Mouse (Mus musculus): Measurements from ENCODE around the gene Pkp2. TPM values are rescaled to one million over a fixed set of nuclear protein-coding genes. Genes with fewer than 3 reads are reported as not detected.
"Not testable (repeated sequence)": the region's sequence is repeated elsewhere in the genome, so short reads cannot be mapped to it uniquely, and the experiment has no call there.

The Pkp2 gene
- total RNA-seq (2021): 1 to 10 TPM; 2.2 to 2.9 TPM
- long read RNA-seq, experiment 1, partial matches to known transcripts: 0 of 3 reads
- long read RNA-seq, experiment 1, other reads (novel, unspliced or antisense): 0 of 3 reads
- long read RNA-seq, experiment 2, partial matches to known transcripts: 0 of 2 reads
- long read RNA-seq, experiment 2, other reads (novel, unspliced or antisense): 1 of 2 reads

DNA sequence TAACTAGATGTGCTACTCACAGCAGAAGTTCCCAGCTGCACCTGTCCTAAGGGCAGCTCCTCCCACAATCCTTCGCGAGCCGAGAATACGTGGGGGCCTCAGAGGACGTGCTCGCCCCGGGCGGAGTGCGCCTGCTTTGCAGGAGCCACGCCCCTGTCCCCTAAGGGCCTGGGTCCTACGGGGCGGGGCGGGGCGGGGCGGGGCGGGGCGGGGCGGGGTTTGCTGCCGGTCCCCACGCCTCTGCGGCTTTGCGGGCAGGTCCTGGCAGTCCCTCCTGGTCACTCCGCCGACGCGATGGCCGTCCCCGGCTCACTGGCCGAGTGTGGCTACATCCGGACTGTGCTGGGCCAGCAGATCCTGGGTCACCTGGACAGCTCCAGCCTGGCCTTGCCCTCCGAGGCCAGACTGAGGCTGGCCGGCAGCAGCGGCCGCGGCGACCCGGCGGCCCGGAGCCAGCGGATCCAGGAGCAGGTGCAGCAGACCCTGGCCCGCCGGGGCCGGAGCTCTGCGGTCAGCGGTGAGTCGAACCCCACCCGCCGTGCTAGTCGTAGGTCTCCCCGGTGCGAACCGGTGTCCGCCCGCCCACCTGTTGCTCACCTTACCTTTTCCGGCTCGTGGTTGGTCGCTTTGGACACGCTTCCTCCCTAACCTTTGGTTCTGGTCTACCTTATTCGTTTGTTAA lies at the start of gene Pkp2:
Gene Pkp2 (plus strand): TSS at position 240 of the 682 bp plus-strand sequence.
- peak; percentile 72 to 75 for DNase-seq

DNA sequence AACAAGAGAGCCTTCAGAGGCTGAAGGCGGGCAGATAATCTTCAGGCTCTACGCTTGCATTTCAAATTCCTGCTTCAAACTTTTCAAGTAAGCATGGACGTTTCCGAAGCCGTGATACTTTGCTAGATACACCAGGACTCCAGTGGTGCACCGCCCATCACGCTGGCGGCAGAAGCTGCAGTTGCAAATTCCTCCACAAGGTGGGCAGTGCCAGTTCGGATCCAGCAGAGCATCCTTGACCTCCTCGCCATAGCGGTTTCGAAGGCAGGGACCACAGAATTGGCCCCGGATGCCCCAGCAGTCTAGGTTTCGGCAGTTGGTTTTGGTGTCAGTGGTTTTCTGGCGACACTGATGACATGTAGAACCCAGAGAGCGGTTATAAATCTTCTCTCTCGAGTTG lies 15.7 kb upstream of the Pkp2 start:
- DNase-seq: no peak

DNA sequence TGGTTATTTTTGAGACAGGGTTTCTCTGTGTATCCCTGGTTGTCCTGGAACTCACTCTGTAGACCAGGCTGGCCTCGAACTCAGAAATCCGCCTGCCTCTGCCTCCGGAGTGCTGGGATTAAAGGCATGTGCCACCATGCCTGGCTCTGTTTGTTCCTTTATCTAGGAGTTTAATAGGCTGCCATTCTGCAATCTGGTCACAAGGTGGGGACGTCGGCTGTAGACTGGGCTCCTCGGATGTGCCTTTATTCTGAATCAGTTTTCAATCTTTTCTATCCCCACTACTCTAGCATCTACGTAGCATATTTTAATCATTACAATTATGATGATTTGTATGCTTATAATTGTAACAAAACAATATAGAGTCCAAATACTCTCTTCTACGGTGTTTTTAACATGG lies 11.1 kb upstream of the Pkp2 start:
- peak; percentile 36 to 55 for DNase-seq

DNA sequence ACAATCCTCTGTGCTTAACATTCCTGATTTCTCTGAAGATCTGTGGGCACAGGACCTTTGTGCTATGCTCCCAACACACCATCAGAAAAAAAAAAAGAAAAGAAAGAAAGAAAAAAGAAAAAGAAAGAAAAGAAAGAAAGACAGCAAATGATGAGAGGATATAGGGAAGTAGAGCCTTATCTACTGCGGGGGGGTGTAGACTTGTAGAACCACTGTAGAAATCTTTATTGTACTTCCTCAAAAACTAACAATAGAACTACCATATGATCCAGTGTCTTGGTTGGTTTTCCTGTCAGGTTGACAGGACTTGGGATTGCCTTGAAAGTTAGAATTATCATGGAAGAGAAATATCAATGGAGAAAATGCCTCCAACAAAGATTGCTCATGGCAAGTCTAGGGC lies 8.5 kb upstream of the Pkp2 start:
- no peak for DNase-seq

DNA sequence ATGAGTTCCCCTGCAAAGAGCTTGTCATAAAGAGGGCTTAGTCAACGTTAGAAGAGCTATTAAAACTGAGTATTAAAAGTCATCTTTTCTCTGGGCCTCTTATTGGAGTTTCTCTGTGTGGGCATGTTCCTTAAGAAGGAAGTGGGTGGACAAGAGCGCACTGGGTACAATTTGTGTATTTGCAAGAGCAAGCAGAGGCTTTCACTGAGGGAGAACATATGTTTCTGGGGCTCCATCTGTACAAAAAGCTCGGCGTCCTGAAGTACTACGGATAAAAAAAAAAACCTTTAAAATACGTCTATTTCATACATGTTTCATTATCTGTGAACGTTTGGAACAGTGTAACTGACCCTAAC lies 417 bp upstream of the Pkp2 start:
- DNase-seq: no peak

DNA sequence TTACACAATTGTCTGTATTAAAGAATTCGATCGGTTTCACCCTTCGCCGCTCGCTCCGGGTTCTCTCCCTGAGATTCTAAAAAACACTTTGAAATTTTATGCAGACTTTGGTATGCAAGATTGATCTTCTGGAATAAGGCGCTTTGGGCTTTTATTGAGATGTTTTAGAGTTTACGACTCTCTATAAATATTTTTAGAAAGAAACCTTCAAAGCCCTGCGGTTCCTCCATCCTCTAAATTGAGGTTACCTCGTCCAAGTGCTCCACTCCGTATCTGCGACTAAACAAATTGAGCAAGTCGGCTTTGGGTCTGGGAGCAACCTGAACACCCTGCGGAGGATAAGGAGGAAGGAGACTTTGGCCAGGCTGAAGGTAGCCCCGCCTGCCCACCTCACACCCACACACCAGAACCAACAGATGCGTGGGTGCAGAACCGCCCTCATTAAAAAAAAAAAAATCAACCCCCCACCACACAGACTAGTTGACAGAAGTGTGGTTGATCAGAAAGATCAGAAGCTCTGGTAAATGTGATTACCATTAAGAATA lies 715 bp downstream of the Pkp2 start:
- DNase-seq: no peak

DNA sequence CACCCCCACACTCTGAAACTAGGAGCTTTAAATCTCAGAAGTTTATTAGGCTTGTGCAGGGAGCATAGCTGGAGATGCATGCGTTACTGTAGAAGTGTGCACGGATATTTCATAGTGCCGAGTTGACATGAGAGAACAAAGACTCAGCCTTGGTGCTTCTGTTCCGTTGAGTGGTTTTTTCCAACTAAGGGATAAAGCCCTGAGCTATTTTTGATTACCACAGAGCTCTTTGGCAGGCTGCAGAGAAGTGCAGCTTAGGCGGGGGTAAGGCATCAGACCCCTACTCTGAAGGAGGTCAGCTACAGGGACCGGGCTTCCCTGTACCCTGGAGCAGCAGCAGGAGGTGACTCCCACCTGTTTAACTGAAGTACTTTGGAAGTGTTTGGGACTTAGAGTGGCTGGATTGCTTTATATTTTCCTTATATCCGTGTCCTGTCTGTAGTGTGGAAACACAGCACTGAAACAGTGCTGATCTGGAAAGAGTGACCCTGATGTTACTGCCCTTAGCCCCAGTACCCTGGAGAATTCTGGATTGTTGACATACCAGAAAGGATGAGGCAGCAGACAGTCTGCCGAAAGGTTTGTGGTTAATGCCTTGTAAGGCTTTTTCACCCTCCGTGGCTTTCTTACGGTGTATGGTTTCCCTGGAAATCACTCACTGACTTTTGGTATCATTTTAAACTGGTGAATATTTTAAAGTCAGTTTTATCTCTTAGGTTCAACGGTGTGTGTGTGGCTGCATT lies 2.7 kb downstream of the Pkp2 start:
- no peak for DNase-seq

DNA sequence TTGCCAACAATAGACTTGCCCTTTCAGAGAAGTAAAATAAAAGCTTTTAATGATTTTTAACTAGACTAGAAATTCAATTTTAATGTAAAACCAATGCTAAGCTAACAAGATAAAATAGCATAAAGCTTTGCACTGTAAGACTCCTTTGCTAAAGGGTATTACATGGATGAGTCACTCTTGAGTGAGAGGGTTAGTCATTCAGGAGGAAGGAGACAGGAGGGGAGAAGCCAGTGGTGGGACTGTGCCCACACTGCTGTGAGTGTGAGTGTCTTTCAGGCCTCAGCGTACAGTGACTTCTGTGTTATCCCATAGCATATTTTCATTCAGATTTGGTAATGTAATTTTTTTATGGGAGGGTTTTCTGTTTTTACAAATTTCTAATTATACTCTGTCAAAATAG lies 3.8 kb downstream of the Pkp2 start:
- no peak for DNase-seq

DNA sequence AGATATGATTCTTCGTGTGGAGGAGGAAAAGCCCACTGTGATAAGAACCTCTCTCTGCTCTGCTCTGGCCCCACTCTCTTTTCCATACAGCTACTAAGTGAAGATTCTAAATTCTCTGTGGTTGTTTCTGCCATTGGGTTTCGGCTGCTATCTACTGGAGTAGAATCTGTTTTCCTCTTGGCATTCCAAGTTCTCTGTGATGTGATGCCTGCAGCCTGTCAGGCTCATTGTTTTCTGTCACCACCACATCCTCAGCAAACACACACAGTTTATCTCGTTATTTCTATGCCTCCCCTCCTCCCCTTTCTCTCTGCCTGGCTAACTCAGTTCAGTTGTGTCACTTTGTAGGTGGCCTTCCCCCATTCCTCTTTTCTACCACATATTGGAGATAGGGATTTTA lies 6.7 kb downstream of the Pkp2 start:
- DNase-seq: no peak

DNA sequence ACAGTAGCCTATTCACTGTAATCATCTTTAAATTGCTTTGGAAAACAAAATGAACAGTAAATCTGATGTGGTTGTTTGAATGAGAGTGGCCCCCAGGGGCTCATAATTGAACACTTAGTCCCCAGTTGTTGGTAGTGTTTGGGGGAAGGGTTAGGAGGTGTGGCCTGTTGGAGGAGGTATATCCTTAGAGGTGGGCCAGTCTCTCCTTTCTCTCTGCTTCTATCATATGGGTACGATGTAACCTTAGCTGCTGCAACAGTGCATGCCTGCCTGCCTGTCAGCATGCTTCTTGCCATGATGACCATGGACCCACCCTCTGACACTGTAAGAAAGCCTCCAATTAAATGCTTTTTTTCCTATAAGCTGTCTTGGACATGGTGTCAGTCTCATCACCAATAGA lies 9.5 kb downstream of the Pkp2 start:
- no peak for DNase-seq

DNA sequence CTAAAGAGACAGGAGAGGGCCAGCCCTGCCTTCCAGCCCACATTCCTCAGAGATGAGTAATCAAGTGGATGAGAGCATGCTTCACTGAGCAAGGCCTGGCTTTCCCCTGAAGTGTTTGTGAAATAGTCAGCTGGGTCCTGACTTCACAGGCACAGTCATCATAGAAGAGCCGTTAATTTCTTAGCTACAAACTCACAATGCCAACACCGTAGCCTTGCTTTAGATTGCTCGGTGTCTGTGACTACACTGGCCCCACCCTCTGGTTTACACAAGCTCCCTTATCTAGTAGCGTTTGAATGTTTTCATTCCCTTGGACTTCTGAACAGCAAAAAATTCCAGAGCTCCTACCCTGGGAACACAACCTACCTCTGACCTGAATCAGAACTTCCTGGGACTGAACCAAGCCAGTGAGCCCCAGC lies 11.4 kb downstream of the Pkp2 start:
- DNase-seq: peak; percentile 43

DNA sequence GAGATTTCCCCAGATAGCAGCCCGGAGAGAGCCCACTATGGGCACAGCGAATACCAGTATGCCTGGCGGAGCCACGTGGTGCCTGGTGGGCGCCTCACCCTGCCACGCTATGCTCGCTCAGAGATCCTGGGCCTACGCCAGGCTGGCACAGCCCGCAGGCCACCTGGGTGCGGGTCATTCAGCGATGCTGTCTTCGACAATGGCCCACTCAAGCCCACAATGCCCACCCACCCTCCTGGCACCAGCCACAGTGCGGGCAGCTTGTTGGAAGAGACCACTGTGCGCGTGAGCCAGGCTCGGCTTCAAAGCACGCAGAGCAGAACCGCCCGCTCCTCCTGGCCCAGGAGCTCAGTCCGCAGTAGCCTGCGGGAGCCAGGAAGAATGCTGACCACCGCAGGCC lies 12.7 kb downstream of the Pkp2 start:
- no peak for DNase-seq

DNA sequence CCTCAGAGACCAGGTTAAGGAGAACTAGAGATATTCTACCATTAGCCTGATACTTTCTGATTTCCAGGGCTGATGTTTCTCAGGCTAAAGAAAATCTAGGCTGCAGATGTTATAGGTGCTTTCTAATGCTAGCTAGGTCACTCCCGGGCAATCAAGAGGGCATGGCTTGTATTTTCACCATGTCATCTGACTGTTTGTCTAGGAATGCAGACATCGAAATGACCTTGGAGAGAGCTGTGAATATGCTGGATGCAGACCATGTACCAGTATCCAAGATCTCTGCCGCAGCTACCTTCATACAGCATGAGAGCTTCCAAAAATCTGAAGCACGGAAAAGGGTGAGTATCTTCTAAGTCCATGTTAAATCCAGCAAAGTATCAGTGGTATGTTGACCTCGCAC lies 17.3 kb downstream of the Pkp2 start:
- DNase-seq: no peak

DNA sequence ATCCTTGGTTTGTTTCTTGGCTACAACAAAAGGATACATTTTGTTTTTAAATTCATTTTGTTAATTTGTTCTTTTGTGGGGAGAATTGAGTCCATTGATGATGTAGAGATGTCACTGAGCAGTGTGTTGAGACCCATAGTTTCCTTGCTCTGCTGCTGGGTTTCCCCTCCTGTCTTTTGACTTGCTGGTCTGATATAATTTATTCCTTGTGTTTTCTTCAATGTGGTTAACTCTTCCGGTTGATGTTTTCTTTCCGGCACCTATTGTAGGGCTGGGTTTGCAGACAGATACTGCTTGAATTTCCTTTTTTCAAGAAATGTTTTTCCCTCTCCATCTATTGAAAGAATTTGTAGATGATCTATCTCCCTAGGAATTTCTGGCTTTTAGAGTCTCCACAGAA lies 20.8 kb downstream of the Pkp2 start:
- no peak for DNase-seq

DNA sequence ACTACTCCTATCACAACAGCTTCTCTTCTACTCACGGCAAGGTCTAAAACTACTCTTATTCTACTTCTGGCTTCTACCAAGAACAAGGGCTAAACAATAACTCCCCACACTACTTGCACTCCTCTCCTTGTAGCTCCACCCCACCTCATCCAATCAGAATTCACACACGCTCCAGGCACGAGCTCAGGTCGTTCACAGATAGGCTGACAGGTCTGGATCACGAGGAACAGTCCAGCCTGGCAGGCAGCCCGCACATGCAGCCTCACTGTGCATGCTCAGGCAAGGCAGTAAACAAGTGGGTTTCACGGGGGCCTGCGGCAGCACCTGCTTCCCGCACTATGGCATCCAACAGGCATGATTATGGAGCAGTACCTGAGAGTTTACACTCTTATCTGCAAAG lies 23.6 kb downstream of the Pkp2 start:
- DNase-seq: not testable (repeated sequence)

DNA sequence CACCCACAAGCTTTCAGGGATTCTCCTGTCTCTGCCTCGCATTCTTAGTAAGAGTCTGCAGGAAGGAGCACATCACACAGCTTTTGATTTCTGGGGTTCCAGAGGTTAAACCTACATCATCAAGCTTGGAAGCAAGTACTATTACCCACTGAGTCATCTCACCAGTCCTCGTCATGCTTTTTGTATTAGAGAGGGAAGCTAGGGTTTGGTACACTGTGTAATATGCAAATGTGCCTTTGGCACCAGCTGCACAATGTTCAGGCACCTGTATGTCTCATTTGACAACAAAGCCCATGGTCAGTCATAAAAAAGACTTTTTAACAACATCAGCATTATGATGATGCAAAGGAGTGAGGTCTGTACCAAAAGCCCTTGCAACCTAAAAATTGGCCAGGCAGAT lies 25.2 kb downstream of the Pkp2 start:
- DNase-seq: no peak

DNA sequence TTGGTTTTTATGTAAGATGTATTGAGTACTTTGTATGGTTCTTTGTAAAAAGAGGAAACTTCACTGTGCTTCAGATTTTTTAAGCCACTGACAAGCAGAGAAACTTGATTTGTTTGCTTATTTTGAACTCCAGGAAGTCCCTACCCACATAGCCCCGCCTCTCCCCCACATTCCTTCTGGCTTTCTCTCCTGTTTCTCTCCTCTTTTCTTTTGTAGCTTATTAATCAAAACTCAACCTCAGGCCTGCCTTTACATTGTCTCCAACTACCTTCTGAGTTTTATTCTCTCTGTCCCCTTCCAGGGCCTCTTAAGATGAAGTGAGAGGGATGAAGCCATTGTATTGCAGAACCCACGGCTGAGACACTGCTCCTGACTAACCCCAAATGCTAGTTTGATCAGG lies 31.6 kb downstream of the Pkp2 start:
- DNase-seq: no peak

DNA sequence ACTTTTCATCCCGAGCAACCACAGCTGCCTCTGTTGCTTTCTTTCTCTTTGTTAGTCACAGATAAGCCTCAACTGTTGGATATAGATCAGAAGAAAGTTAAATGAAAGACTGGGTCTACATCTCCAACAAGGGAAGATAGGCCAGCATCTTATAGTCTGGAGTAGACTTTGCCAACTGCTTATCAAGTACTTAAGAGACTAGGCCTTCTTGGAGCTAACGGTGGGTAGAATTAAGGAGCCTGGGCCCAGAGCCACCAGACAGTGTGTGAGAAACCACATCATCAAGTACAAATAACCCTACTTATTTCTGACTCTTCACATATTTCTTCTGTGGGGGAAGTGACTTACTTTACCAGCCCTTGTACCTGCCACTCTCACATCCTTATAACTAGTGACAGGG lies 37.4 kb downstream of the Pkp2 start:
- no peak for DNase-seq

DNA sequence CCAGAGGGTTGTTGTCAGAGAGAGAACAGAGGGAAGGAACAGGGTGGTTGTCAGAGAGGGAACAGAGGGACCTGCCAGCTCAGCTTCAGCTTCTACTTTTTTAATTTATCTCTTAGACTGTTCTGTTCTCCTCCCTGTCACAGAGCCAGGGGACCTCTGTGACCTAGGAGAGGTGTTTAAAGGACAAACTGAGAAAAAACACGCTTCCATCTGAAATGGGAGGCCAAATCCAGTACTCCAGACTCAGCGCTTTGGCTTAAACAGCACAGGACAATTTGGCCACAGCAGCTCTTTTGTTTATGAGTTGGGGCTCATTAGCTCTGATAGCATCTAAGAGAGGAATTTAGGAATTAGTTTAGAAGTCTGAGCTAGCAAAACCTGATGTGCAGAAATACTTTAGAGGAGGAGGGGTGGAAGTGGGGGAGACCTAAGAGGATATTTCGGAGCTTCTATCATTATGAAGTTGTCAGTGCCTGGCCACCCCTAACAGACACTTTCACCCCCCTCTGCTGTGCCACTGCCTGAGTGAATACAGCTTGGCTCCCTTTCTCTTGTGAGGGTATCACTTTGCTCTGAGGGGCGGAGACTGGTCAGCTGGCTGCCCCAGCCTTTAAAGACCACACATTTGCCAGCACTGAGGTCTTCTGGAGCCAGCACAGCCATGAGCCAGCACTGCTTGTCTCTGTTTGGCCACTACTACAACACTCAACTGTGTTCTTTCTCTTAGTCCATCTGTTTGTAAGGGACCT lies 40.4 kb downstream of the Pkp2 start:
- peak in 1 of 2 experiments; percentile 1 for DNase-seq

DNA sequence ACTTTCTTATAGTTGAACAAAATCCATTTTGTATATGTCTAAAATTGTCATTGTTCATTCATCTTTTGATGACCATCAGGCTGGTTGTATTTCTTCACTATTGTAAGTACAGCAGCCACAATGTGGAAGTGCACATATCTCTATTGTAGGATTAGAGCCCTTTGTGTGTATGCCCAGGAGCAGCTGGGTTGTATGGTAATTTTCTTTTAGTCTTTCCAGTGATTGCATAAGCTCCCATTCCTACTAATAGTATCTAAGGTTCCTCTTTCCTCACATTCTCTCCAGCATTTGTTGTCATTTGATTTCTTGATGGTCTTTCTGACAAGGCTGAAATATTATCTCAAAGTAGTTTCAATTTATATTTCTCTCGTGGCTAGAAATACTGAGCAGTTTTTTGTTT lies 42.1 kb downstream of the Pkp2 start:
- no peak for DNase-seq

DNA sequence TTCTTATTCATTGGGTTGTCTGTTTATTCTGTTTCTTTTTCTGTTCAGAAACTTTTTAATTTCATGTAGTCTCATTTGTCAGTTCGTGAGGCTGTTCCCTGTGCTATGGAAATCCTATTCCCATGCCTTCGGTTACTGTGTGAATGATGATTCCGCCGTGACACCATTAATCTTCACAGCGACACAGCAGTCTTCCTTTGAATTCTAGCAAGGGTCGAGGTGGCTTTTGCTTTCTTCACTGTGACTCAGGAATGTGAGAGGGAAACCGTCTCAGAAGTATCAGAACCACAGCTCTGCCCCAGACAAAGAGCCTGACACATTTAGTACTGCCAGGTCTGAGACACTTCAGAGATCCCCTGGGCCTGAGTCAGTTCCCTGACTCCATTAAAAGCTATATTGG lies 42.8 kb downstream of the Pkp2 start:
- DNase-seq: no peak

DNA sequence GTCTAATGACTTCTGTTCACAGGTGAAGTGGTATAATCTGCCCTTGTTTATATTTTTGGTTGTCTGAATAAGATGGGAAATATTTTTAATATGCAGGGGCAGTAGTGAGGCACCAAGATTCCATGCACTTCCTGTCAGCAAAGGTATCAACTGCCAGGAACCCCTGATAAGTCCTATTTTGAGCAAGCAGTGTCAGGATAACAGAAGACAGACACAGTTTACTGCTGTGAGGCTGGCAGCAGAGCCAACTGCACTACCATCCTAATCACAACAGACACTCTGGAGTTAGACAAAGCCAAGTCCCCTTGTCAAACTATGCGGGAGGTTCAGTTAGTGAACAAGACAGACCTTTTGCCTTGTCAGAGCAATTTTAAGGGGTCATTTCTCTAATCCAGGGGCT lies 43.6 kb downstream of the Pkp2 start:
- DNase-seq: no peak

DNA sequence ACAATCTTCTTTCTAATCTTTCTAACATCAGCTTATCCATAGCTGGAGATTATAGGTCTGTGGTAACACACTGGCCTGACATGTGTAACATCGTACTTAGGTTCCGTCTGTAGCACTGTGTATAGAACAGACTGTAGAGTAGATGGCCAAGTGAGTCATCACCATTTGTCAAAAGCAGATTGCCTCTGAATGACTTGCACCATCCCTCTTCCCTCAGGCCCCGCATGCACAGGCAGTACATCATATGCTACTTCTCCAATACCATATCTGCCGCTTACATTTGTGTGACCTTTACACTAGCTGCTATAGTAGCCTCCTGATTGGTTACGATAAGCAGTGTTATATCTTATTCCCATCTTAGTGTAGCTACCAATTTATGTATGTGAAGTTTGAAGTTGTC lies 47.8 kb downstream of the Pkp2 start:
- peak in 1 of 2 experiments; percentile 7 for DNase-seq

All from adrenal gland, postnatal 36 days (tissue).